In genomic region chr2:112454125-112454861, GRCm38 (mm10) we compare ENCODE assay signal across 8 mouse cellular contexts. TPM values are rescaled to one million over a fixed set of nuclear protein-coding genes. Genes with fewer than 3 reads are reported as not detected.
DNase-seq lines count a peak whose midpoint lies in the region; ATAC-seq and TF ChIP-seq lines count a peak whose summit lies in the region.

No protein-coding gene starts in this region.

- no peak for TF ChIP-seq POLR2A in small intestine, adult 2 months (IDR thresholded peaks at IDR 0.05; ENCODE audit: low read depth, low read length)

- H3K27ac ChIP-seq in lung, embryonic 16.5 days (ENCODE audit: low read length), result peak overlapping the region; percentile 70; the same call in 1 of the 2 replicates
- H3K27ac ChIP-seq in limb, embryonic 11.5 days (replicated peaks; ENCODE audit: low read depth, low read length), result no peak overlapping the region
- H3K27ac ChIP-seq in small intestine, adult 2 months (ENCODE audit: insufficient read depth, low read depth, low read length), result peak overlapping the region; percentile 45

- H3K36me3 ChIP-seq in lung, embryonic 16.5 days (ENCODE audit: control insufficient read depth, insufficient read depth, low read length), result no peaks in the 10 kb centered on the region
- H3K36me3 ChIP-seq in limb, embryonic 11.5 days (ENCODE audit: control insufficient read depth, insufficient read depth, low read length), result no peaks in the 10 kb centered on the region
- H3K36me3 ChIP-seq in small intestine, adult 2 months (ENCODE audit: control insufficient read depth, insufficient read depth, low read length), result no peaks in the 10 kb centered on the region

- peak; percentile 62; the same call in 1 of the 2 replicates for ATAC-seq in lung, embryonic 16.5 days (ENCODE audit: low read depth)
- peak; percentile 67 for ATAC-seq in erythroblast, adult 5-6 weeks (replicated peaks; ENCODE audit: low FRiP score, poor library complexity, severe bottlenecking)
- peak; percentile 69 for ATAC-seq in limb, embryonic 11.5 days (ENCODE audit: insufficient number of reproducible peaks, low FRiP score, low TSS enrichment, low read depth)

- no peak for DNase-seq in lung, postnatal 4 days
- no peak for DNase-seq in limb, embryonic 11.5 days (ENCODE audit: low spot score)
- DNase-seq in adrenal gland, adult 18-20 months (ENCODE audit: low spot score in 2 of 2), result no peak
- no peak for DNase-seq in gastrocnemius, postnatal 25 days
- DNase-seq in lung, postnatal 25 days (ENCODE audit: low spot score), result no peak

- peaks cover 6% of the 10 kb centered on the region for H3K4me1 ChIP-seq in lung, embryonic 16.5 days (replicated peaks; ENCODE audit: control insufficient read depth, insufficient read depth, low read length)
- H3K4me1 ChIP-seq in limb, embryonic 11.5 days (ENCODE audit: control insufficient read depth, insufficient read depth, low read length), result no peaks in the 10 kb centered on the region
- no peaks in the 10 kb centered on the region for H3K4me1 ChIP-seq in small intestine, adult 2 months (ENCODE audit: control insufficient read depth, insufficient read depth, insufficient read length, low read length)

- peak overlapping the region; percentile 71 for H3K4me2 ChIP-seq in lung, embryonic 16.5 days (ENCODE audit: low read depth, low read length)
- H3K4me2 ChIP-seq in limb, embryonic 11.5 days (ENCODE audit: low read depth, severe bottlenecking), result peak overlapping the region; percentile 76

- H3K9me3 ChIP-seq in lung, embryonic 16.5 days (ENCODE audit: control insufficient read depth, low read length), result no peaks in the 10 kb centered on the region
- H3K9me3 ChIP-seq in limb, embryonic 11.5 days (ENCODE audit: control insufficient read depth, low read length), result no peaks in the 10 kb centered on the region

- 25% methylated on average over 17 of the region's 17 CpGs for WGBS in lung, embryonic 16.5 days
- WGBS in limb, embryonic 11.5 days, result 31% methylated on average over 17 of the region's 17 CpGs
- 29% methylated on average over 17 of the region's 17 CpGs for WGBS in small intestine, adult 2 months

- H3K4me3 ChIP-seq in lung, embryonic 16.5 days (ENCODE audit: low read length), result peak overlapping the region; percentile 96
- peak overlapping the region; percentile 92 for H3K4me3 ChIP-seq in limb, embryonic 11.5 days (ENCODE audit: low read depth, low read length)
- peak overlapping the region; percentile 97 for H3K4me3 ChIP-seq in small intestine, adult 2 months (ENCODE audit: low read depth, low read length)

- no peaks in the 10 kb centered on the region for H3K27me3 ChIP-seq in lung, embryonic 16.5 days (ENCODE audit: control insufficient read depth, insufficient read depth, low read depth, low read length)
- H3K27me3 ChIP-seq in limb, embryonic 11.5 days (ENCODE audit: control insufficient read depth, insufficient read depth, low read length), result no peaks in the 10 kb centered on the region
- H3K27me3 ChIP-seq in small intestine, adult 2 months (ENCODE audit: control insufficient read depth, insufficient read depth, low read length), result no peaks in the 10 kb centered on the region

- TF ChIP-seq CTCF in small intestine, adult 2 months (IDR thresholded peaks at IDR 0.05; ENCODE audit: extremely low read depth, insufficient read length, insufficient replicate concordance, low read depth, low read length), result no peak

- H3K9ac ChIP-seq in lung, embryonic 16.5 days (ENCODE audit: low read length), result peak overlapping the region; percentile 97
- H3K9ac ChIP-seq in limb, embryonic 11.5 days (ENCODE audit: low read length), result peak overlapping the region; percentile 89

RNA-seq across cellular contexts. Expression of gene Emc7, which starts 0.5 kb away (rescaled TPM):
- 20.3 and 21.5 TPM in 2 replicates for polyA plus RNA-seq in lung, embryonic 16.5 days (2015; fragmentation: Nextera tagmentation; extraction: Ambion mirVana)
- 2.9 and 4.2 TPM in 2 replicates for total RNA-seq in erythroblast, adult 5-6 weeks (2015; ENCODE audit: low replicate concordance)
- total RNA-seq in erythroblast, adult 5-6 weeks (2017; ENCODE audit: low replicate concordance), result 2.8 and 4.0 TPM in 2 replicates
- polyA plus RNA-seq in limb, embryonic 11.5 days (2014; fragmentation: Nextera tagmentation; extraction: Ambion mirVana), result 9.4 and 10.2 TPM in 2 replicates
- polyA plus RNA-seq in small intestine, adult 2 months (2012; rRNA removed), result 2.0 and 2.7 TPM in 2 replicates
- total RNA-seq in adrenal gland, adult 18-20 months (2021), result 10 to 100 TPM; 31.2 to 33.8 TPM
- total RNA-seq in gastrocnemius, postnatal 25 days (2021), result 10 to 100 TPM; 12.6 to 14.1 TPM

RNA-seq across cellular contexts. Expression of gene Chrm5, which starts 26.3 kb away (rescaled TPM):
- 0.09 and 0.18 TPM in 2 replicates for polyA plus RNA-seq in lung, embryonic 16.5 days (2015; fragmentation: Nextera tagmentation; extraction: Ambion mirVana)
- not detected in 2 replicates for total RNA-seq in erythroblast, adult 5-6 weeks (2015; ENCODE audit: low replicate concordance)
- total RNA-seq in erythroblast, adult 5-6 weeks (2017; ENCODE audit: low replicate concordance), result not detected in 2 replicates
- polyA plus RNA-seq in limb, embryonic 11.5 days (2014; fragmentation: Nextera tagmentation; extraction: Ambion mirVana), result 0.12 TPM in 1 of 2 replicates, not detected in the other
- not detected in 2 replicates for polyA plus RNA-seq in small intestine, adult 2 months (2012; rRNA removed)
- total RNA-seq in adrenal gland, adult 18-20 months (2021), result not detected
- total RNA-seq in gastrocnemius, postnatal 25 days (2021), result not detected

RNA-seq across cellular contexts. Expression of gene Aven, which starts 38.5 kb away (rescaled TPM):
- polyA plus RNA-seq in lung, embryonic 16.5 days (2015; fragmentation: Nextera tagmentation; extraction: Ambion mirVana), result 4.4 and 4.6 TPM in 2 replicates
- total RNA-seq in erythroblast, adult 5-6 weeks (2015; ENCODE audit: low replicate concordance), result 1.0 and 5.6 TPM in 2 replicates
- 4.9 and 6.3 TPM in 2 replicates for total RNA-seq in erythroblast, adult 5-6 weeks (2017; ENCODE audit: low replicate concordance)
- polyA plus RNA-seq in limb, embryonic 11.5 days (2014; fragmentation: Nextera tagmentation; extraction: Ambion mirVana), result 8.7 and 8.8 TPM in 2 replicates
- 1.5 and 2.2 TPM in 2 replicates for polyA plus RNA-seq in small intestine, adult 2 months (2012; rRNA removed)
- total RNA-seq in adrenal gland, adult 18-20 months (2021), result 10 to 100 TPM; 17.9 to 19.6 TPM
- total RNA-seq in gastrocnemius, postnatal 25 days (2021), result 10 to 100 TPM; 14.6 to 19.2 TPM
